Comparison of ENCODE assay signal across 8 mouse cellular contexts in the genomic region with DNA sequence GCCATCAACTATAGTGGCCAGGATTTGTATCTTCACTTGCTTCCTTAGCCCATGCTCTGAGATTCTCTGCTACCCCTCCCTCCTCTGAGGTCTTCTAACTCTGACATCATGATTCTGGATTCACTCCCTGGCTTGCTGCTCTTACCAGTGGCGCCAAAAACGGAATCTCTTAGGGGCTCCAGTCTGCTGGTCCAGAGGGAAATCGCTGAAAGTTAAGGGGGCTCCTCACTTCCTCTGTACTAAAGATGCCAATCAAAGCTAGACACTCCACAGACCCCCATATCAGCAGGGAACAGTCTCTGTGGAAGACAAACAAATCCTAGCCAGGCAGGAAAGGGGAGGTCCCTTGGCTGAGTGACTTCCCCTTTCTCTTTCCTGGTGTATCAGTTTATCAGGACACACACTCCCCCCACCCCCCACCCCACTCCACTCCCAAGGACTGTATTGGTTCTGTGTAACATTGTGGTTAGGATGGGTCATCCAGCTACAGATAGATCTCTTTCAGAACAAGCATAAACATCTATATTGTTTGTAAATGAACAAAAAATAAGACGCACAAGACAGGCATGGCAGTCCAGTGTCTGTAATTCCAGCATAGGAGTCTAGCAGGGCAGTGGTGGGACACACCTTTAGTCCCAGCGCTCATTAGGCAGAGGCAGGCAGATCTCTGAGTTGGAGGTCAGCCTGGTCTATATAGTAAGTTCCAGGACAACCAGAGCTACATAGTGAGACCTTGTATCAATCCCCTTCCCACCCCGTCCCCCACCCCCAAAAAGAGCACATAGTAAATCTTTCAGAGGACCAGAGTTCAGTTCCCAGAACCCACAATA. TPM values are rescaled to one million over a fixed set of nuclear protein-coding genes. Genes with fewer than 3 reads are reported as not detected.
DNase-seq lines count a peak whose midpoint lies in the region; ATAC-seq and TF ChIP-seq lines count a peak whose summit lies in the region.

No protein-coding gene starts in this region.

- H3K4me2 ChIP-seq in liver, embryonic 11.5 days, result peak overlapping the region; percentile 18
- H3K4me2 ChIP-seq in neural tube, embryonic 13.5 days, result peak overlapping the region; percentile 39

- no peak overlapping the region for H3K9ac ChIP-seq in liver, embryonic 11.5 days (ENCODE audit: low read depth, low read length)
- 0 out of 2 replicates have a peak overlapping the region, but pooled peaks have one; percentile 17 for H3K9ac ChIP-seq in neural tube, embryonic 13.5 days

- H3K4me3 ChIP-seq in G1E (ENCODE audit: low read depth, low read length), result no peak overlapping the region; the same call in 1 of the 2 replicates
- no peak overlapping the region for H3K4me3 ChIP-seq in liver, embryonic 11.5 days (ENCODE audit: low read depth, low read length)
- no peak overlapping the region for H3K4me3 ChIP-seq in neural tube, embryonic 13.5 days

- peak; percentile 80 for ATAC-seq in G1E (ENCODE audit: extremely low read depth, insufficient number of reproducible peaks, low FRiP score, poor library complexity, severe bottlenecking)
- ATAC-seq in liver, embryonic 11.5 days (replicated peaks; ENCODE audit: low FRiP score), result peak; percentile 62
- no peak for ATAC-seq in neural tube, embryonic 13.5 days (ENCODE audit: low read depth)

- no peaks in the 10 kb centered on the region for H3K36me3 ChIP-seq in G1E (replicated peaks)
- H3K36me3 ChIP-seq in liver, embryonic 11.5 days (ENCODE audit: control insufficient read depth, insufficient read depth, low read length), result no peaks in the 10 kb centered on the region
- H3K36me3 ChIP-seq in neural tube, embryonic 13.5 days, result no peaks in the 10 kb centered on the region

- no peaks in the 10 kb centered on the region for H3K9me3 ChIP-seq in G1E (replicated peaks)
- H3K9me3 ChIP-seq in liver, embryonic 11.5 days (ENCODE audit: control insufficient read depth, low read length), result no peaks in the 10 kb centered on the region
- no peaks in the 10 kb centered on the region for H3K9me3 ChIP-seq in neural tube, embryonic 13.5 days

- peak overlapping the region; percentile 78 for H3K27ac ChIP-seq in liver, embryonic 11.5 days (ENCODE audit: low read depth, low read length)
- peak overlapping the region; percentile 77 for H3K27ac ChIP-seq in neural tube, embryonic 13.5 days (replicated peaks)

- 28% methylated on average over 6 of the region's 6 CpGs for WGBS in liver, embryonic 11.5 days
- WGBS in neural tube, embryonic 13.5 days, result 61% methylated on average over 6 of the region's 6 CpGs

- H3K4me1 ChIP-seq in G1E (ENCODE audit: insufficient read depth, low read depth, low read length), result peaks cover 56% of the 10 kb centered on the region
- H3K4me1 ChIP-seq in liver, embryonic 11.5 days (replicated peaks; ENCODE audit: control insufficient read depth, insufficient read depth, low read length), result peaks cover 23% of the 10 kb centered on the region
- H3K4me1 ChIP-seq in neural tube, embryonic 13.5 days (replicated peaks), result peaks cover 23% of the 10 kb centered on the region

- DNase-seq in G1E (ENCODE audit: low spot score), result peak; percentile 34
- peak; percentile 46 for DNase-seq in embryo, embryonic 10.5 days (ENCODE audit: low spot score)
- peak; percentile 59 for DNase-seq in heart, postnatal 4 days
- DNase-seq in liver, embryonic 11.5 days (ENCODE audit: low spot score), result peak; percentile 39
- no peak for DNase-seq in thymus, postnatal 4 days
- DNase-seq in retina, postnatal 1 day, result no peak
- DNase-seq in left cerebral cortex, postnatal 10 days (ENCODE audit: extremely low spot score in 1 of 2, low spot score in 2 of 2), result no peak

- intact Hi-C loops in left cerebral cortex, postnatal 10 days (cut with DNase I), result no loop called here

- no peak for TF ChIP-seq CTCF in G1E (IDR thresholded peaks at IDR 0.05; ENCODE audit: low read depth, low read length)

- peaks cover 45% of the 10 kb centered on the region for H3K27me3 ChIP-seq in G1E (ENCODE audit: insufficient read depth, low read length)
- H3K27me3 ChIP-seq in liver, embryonic 11.5 days (replicated peaks; ENCODE audit: control insufficient read depth, insufficient read depth, low read length), result peaks cover 30% of the 10 kb centered on the region
- H3K27me3 ChIP-seq in neural tube, embryonic 13.5 days, result peaks cover 29% of the 10 kb centered on the region

RNA-seq across cellular contexts. Expression of a gene that starts 6.0 kb away (rescaled TPM):
- total RNA-seq in G1E (2014; fragmentation: Nextera tagmentation) (46.1 and 55.9 TPM in 2 replicates), G1E (2017) (23.9 and 25.4 TPM in 2 replicates)
- polyA plus RNA-seq in G1E (2012), result 2.0 and 4.2 TPM in 2 replicates
- 10 to 100 TPM; 14.7 to 15.0 TPM for total RNA-seq in heart, postnatal 4 days (2021)
- polyA plus RNA-seq in liver, embryonic 11.5 days (2014; fragmentation: Nextera tagmentation; extraction: Ambion mirVana), result 11.8 and 12.4 TPM in 2 replicates
- 15.4 and 17.9 TPM in 2 replicates for polyA plus RNA-seq in neural tube, embryonic 13.5 days (2015; fragmentation: Nextera tagmentation; extraction: Ambion mirVana)
- 10 to 100 TPM; 26.4 to 28.3 TPM for total RNA-seq in left cerebral cortex, postnatal 10 days (2021)

RNA-seq across cellular contexts. Expression of a gene that starts 13.6 kb away (rescaled TPM):
- not detected in 2 replicates for total RNA-seq in G1E (2014; fragmentation: Nextera tagmentation)
- total RNA-seq in G1E (2017), result 0.27 TPM in 1 of 2 replicates, not detected in the other
- 0.04 and 0.10 TPM in 2 replicates for polyA plus RNA-seq in G1E (2012)
- total RNA-seq in heart, postnatal 4 days (2021), result 100 to 1,000 TPM; 122 to 134 TPM
- 62.4 and 64.2 TPM in 2 replicates for polyA plus RNA-seq in liver, embryonic 11.5 days (2014; fragmentation: Nextera tagmentation; extraction: Ambion mirVana)
- polyA plus RNA-seq in neural tube, embryonic 13.5 days (2015; fragmentation: Nextera tagmentation; extraction: Ambion mirVana), result 97.6 and 108 TPM in 2 replicates
- 10 to 100 TPM; 57.4 to 59.1 TPM for total RNA-seq in left cerebral cortex, postnatal 10 days (2021)

RNA-seq across cellular contexts. Expression of a gene that starts 21.3 kb away (rescaled TPM):
- total RNA-seq in G1E (2014; fragmentation: Nextera tagmentation) (482 and 539 TPM in 2 replicates), G1E (2017) (98.4 and 104 TPM in 2 replicates)
- polyA plus RNA-seq in G1E (2012), result 140 and 170 TPM in 2 replicates
- 10 to 100 TPM; 87.6 to 88.7 TPM for total RNA-seq in heart, postnatal 4 days (2021)
- 158 and 163 TPM in 2 replicates for polyA plus RNA-seq in liver, embryonic 11.5 days (2014; fragmentation: Nextera tagmentation; extraction: Ambion mirVana)
- polyA plus RNA-seq in neural tube, embryonic 13.5 days (2015; fragmentation: Nextera tagmentation; extraction: Ambion mirVana), result 114 and 117 TPM in 2 replicates
- 10 to 100 TPM; 80.9 to 82.0 TPM for total RNA-seq in left cerebral cortex, postnatal 10 days (2021)

RNA-seq across cellular contexts. Expression of a gene that starts 28.1 kb away (rescaled TPM):
- 21.2 and 27.2 TPM in 2 replicates for total RNA-seq in G1E (2014; fragmentation: Nextera tagmentation)
- 2.3 and 4.2 TPM in 2 replicates for total RNA-seq in G1E (2017)
- polyA plus RNA-seq in G1E (2012), result 45.0 and 48.7 TPM in 2 replicates
- 1 to 10 TPM; 4.5 to 7.2 TPM for total RNA-seq in heart, postnatal 4 days (2021)
- polyA plus RNA-seq in liver, embryonic 11.5 days (2014; fragmentation: Nextera tagmentation; extraction: Ambion mirVana), result 18.5 and 19.7 TPM in 2 replicates
- 5.5 and 6.8 TPM in 2 replicates for polyA plus RNA-seq in neural tube, embryonic 13.5 days (2015; fragmentation: Nextera tagmentation; extraction: Ambion mirVana)
- 1 to 10 TPM; 4.2 to 4.5 TPM for total RNA-seq in left cerebral cortex, postnatal 10 days (2021)

RNA-seq across cellular contexts. Expression of a gene that starts 46.6 kb away (rescaled TPM):
- total RNA-seq in G1E (2014; fragmentation: Nextera tagmentation) (1.5 TPM in 1 of 2 replicates, not detected in the other), G1E (2017) (0.81 and 1.1 TPM in 2 replicates)
- 0.02 TPM in 1 of 2 replicates, not detected in the other for polyA plus RNA-seq in G1E (2012)
- under 1 TPM; 0.41 to 0.47 TPM for total RNA-seq in heart, postnatal 4 days (2021)
- polyA plus RNA-seq in liver, embryonic 11.5 days (2014; fragmentation: Nextera tagmentation; extraction: Ambion mirVana), result 1.2 and 1.4 TPM in 2 replicates
- 0.89 and 1.0 TPM in 2 replicates for polyA plus RNA-seq in neural tube, embryonic 13.5 days (2015; fragmentation: Nextera tagmentation; extraction: Ambion mirVana)
- total RNA-seq in left cerebral cortex, postnatal 10 days (2021), result under 1 TPM; 0.15 to 0.41 TPM

Comparison
In these comparisons a context has a peak if more than half of its experiments do, and no peak if none do; other contexts are left out.
1. DNase-seq: peak in G1E (single experiment), embryo, embryonic 10.5 days (single experiment), heart, postnatal 4 days (single experiment) and liver, embryonic 11.5 days (single experiment); none in thymus, postnatal 4 days (single experiment), retina, postnatal 1 day (single experiment) and left cerebral cortex, postnatal 10 days (0 of 2).
2. RNA of a gene that starts 13.6 kb away (total RNA-seq): 122 to 134 TPM in heart, postnatal 4 days and 57.4 to 59.1 TPM in left cerebral cortex, postnatal 10 days; 0.27 TPM in G1E; every median in the first group is over 10 times any median in the second.